Mouse (Mus musculus) CD8-positive naive resting alpha-beta T cell, adult 2 months (primary cell): ENCODE measurements at regions not wholly inside any gene's neighbourhood (a gene's known extent, or its start where the extent isn't known, plus 50 kb on each side); places are given as distances from the start of the nearest gene placed in this dataset.

Experiments used
- DNase-seq, 2 experiments: peaks; one replicate each; pipeline ENCODE4 v3.0.0; 2022; ENCODE audit warnings: low read depth in 2 of 2, low spot score in 2 of 2

DNA sequence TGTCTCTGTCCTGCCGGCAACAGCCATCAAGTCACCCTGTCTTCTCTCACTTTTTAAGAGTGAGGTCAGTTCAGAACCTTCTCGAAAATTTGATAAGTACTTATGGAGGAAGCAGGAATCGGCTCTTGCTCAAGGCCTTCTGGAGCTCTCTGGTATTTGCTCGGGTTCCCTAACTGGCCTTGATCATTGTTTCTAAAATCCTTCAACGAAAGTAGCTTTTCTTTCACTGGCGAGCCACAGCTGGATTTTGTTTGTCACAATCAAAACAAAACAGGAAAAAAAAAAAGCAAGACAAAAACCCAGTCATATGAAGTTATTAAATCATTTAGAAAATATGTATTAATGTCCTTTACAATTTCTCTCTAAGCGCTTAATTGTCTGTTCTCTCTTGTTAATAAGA, 156.6 kb upstream of the Tex13c2 start:
- DNase-seq, result no peak

DNA sequence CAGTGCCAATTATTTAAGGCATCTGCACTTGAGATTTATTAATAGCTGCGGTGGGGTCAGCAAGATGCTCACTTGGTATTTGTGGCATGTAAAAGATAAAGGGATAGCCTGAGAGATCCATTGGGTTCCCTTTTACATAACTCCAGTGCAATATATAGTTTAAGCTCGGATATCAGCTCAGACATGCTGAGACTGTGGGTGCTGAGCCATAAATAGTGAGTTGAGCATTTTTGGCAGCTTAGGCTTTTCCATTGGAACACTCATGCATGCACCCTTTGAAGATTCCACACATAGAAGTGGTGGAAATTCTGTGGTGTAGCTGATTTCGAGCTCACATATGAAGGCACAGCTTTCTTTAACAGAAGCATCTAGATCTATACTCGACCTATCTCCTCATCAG, 155.9 kb upstream of the Tex13c2 start:
- no peak for DNase-seq

DNA sequence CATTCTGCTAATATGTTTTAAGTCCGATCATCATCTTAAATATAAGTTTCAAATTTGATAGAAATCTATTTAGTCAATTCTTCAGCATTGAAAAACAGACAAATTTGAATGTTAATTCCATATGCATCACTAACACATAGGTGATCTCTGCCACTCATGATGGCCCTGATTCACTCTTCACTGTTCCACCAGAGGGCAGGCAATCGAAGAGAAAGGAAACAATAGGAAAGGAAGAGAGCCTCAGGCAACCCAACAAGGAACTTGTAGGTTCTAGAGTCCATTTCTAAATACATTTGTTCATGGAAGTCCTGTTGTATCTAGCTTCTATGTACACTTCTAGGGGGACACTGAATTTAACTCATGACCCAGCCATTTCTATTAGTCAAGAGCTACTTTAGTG, 154.7 kb upstream of the Tex13c2 start:
- peak; percentile 1 to 18 for DNase-seq

GRCm38 (mm10) chrX:42336772-42337171, 152.7 kb upstream of the Tex13c2 start:
- no peak for DNase-seq

DNA sequence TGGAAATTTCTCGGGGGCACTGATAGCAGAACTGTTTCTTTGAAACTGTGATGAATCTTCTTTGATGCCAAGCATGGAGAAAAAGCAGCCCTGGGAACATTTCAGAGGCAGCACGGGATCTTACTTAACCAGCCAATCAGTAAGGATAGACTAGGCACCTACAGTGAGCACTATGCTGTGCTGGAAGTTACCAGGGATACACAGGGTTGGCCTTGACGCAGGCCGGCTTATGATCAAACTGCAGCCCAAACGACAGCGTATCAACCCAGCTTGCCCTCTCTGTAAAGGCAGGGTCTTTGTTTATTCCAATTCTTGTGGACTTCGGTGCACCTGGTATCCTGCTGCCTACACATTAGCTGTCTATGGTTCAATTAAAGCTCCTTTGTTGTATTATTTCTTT, 147.1 kb upstream of the Tex13c2 start:
- no peak for DNase-seq

DNA sequence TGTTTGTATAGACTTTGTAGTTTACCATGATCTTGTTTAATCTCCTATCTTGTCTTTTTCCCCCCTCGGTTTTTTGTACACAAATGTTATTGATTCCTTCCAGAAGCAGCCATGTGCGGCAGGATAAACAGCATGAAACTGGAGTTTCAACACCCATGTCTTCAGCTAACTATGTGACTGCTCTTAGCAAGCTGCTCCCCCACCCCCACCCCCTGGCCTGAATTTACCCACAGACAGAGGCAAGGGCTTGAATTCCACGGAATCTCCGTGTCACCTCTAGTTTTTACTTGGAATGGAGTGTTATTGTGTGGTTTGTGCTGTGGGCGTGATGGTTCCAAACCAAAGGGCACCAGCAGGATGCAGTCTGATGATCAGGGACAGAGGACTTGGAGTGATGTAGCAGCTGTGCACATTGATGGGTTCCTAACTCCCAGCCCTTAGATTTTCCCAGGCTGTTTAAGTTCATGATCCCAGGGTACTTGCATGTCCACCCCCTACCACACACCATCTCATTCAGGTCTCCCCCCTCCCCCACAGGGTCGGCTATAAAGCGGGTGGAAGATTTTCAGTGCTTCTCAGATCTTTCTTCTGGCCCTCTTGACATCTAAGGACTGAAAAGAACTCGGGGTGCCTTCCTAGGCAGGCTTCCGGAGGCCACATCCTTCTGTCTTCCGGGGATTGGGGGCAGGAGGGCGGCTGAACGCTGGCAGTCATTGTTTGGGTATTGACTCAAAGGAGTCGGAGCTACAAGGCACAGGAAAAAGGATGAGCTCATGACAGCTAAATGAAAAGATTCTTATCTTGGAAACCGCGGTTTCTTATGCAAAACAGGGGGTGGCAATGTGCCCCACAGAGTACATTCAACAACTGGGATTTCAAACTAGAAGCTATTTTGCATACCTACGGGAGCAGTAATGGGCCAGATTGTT, 146.3 kb upstream of the Tex13c2 start:
- peak; percentile 64 to 66 for DNase-seq

DNA sequence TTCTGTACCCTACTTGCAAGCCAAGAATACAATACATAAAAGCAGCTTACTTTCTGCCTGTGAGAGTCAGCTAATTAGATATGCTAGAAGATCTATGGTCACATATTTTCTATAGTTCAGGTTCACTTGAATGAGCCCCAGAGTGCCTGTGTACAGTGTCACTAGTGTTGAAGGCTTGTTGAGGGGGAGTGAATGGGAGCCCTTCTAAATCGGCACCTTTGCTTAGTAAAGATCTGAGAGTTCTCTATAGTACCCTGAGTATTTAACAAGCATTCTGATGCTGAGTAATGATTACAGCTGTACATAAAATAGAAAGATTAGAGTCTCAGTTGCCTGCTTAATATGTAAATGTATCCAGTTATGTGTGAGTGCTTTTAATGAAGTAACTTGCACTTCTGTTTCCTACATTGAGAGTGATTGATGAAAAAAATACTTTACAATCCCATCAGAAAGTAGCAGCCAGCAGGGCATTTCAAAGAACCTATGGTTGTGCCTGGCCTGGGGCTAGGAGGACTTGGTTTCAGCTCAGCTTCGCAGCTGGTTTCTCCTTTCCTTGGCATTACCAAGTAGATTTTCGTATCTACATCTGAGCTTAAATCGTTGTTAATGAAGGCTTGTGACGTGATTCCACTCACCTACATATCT, 136.8 kb upstream of the Tex13c2 start:
- DNase-seq, result no peak

GRCm38 (mm10) chrX:42359381-42360172, 129.9 kb upstream of the Tex13c2 start:
- no peak for DNase-seq

DNA sequence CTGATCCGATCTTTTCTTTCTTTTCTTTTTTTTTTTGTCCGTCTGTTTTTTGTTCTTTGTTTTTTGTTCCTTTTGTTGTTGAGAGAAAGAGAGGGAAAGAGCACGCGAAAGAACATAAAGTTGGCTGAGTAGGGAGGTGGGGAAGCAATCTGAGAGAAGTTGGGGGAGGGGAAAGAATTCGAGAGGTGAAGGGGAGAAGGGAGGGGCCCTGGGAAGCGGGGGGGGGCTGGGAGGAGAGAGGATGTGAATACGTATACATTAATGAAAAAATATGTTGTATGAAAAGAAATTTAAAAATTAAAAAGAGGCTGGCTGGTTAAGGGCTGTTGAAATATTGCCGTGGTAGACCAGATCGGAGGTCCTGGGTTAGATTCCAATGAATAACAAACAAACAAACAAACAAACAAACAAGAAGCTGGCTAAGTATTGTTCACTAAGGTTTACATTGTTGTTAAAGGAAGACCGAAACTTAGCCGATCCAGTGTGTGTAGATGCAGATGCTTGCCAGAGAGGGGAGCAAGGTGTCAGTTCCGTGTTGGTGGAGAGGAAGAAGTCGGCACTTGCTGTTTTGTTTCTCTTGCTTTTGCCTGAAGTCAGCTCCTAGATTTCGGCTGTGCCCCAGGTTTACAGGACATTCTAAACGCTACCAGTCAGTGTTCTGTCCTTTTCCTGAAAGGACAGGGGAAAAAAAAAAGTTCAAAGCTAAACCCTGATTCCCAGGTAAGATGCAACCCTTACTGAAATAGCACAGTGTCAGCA, 129.1 kb upstream of the Tex13c2 start:
- peak; percentile 25 to 36 for DNase-seq

DNA sequence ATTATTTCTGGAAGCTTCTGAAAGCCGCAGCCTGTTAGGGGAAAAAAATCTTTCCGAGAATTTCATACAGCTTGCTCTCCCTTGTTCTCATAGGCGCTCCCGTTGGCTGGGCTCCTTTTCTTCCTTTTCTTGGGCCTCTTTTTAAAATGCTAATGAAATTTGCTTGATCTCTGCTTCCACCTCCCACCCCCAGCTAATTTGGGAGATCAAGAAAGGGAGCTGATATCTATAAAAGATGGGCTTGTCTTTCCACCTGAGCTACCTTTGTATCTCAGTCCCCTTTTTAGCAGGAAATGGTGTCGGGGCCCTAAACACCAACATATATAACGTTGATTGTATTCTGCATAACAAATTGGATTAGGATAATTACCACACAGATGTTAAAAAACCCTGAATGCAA, 128.5 kb upstream of the Tex13c2 start:
- no peak for DNase-seq

DNA sequence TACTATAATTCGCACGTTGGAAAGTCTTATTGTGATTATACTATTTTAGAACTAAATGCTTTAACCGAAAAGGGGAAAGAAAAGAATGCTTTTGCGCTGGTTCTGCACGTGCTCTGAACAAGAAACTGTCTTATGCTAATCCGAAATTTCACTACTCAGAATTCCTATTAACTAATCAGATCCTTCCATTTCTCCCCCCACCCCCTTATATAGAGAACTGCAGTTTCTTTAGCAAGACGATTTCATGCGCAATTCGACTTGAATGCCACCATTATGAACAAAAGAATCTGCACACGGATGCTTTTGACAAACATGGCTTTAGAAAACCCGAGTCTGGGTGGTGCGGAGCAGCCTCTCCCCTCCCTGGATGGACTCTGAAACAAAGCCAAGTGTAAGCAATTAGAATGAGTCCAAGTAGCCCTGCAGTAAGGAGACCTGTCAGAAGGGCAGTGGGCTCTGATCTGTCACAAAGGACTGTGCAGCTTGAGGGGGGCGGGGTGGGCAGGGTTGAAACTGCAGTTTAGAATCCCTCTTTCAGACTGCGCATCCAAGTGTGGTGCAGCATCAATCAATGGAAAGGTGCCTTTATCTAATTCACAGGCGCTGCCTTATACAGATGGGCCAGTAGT, 128.0 kb upstream of the Tex13c2 start:
- DNase-seq, result no peak

GRCm38 (mm10) chrX:42364137-42364536, 125.4 kb upstream of the Tex13c2 start:
- DNase-seq, result peak; percentile 1 to 6

- DNase-seq, result no peak
Observed at GRCm38 (mm10) chrX:42373794-42374398, 115.6 kb upstream of the Tex13c2 start.

- no peak for DNase-seq
Observed at GRCm38 (mm10) chrX:42393836-42394556, 95.5 kb upstream of the Tex13c2 start.

GRCm38 (mm10) chrX:42396441-42396840, 93.0 kb upstream of the Tex13c2 start:
- no peak for DNase-seq

DNA sequence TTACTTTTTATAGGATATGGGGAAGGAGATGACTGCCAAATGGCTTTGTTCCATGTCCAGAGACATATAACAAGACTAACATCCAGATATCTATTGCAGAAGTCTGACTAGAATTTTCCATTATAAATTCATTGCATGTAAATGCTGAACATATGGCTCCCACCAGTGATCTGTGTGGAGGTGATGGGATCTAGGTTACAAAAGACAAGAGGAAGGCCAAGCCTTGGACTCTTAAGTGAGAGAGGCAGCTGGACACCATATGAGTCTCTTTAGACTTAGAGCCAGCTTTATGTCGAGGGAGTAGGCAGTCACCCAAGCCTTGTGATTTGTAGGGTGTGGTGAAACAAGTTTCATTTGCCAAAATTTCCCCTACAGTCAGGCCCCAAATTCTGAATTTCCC, 90.7 kb upstream of the Tex13c2 start:
- no peak for DNase-seq

DNA sequence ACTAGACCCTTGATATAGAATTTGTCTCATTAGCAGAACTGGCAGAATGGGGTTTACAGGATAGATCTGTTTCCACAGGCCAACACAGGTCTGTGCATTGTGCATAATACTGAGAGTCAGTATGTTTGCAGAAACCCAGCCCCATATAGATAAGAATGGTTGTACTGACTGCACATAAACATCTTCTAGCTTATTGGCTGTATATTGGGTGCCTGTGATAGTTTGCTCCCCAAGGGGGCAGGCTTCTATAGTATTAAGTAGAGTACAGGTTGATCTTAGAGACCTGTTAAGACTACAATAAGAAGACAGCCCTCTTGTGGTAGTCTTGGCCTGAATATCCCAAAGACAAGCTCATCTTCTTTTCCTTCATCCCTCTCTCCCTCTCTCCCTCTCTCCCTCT, 90.1 kb upstream of the Tex13c2 start:
- DNase-seq, result peak; percentile 2 to 33

- no peak for DNase-seq
Observed at GRCm38 (mm10) chrX:42401091-42401490, 88.4 kb upstream of the Tex13c2 start.

DNA sequence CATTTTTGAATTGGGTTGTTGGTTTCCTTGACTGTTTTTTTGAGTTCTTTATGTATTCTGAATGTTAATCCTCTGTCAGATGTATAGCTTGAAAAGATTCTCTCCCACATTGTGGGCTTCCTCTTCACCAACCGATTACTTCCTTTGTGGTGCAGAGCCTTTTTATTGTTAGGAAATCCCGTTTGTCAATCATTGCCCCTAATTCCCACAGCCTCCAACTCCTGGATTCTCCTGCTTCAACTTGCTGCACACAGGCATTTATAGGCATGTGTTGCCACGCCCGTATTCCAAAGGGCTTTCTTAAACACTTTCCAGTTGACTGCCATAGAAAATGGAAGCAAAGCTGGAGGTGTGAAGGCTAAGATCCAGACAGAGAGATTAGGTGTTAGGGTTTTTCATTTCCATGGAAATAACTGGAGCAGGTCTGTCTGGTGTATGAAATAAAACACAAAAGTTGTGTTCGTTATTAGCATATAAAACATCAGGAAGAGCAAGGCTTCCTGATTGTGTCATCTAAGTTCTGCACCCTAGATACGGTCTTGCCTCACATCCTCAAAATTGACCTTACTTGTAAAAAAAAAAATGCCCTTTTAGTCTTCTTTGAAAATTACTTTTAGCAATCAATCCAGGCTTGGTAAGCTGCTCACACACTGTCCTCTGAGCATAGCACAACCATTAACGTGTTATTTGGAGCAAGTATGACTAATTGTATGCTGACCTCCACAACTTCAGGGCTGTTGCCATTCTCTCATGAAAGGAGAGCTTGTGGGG, 87.7 kb upstream of the Tex13c2 start:
- DNase-seq, result no peak
